Mouse (Mus musculus) bone marrow, adult 2 months (tissue): ENCODE measurements at regions not wholly inside any gene's neighbourhood (a gene's known extent, or its start where the extent isn't known, plus 50 kb on each side); places are given as distances from the start of the nearest gene placed in this dataset.

Experiments used
- H3K27ac ChIP-seq: fragments of 200-500 bp; 2 replicates; pipeline ENCODE4 v1.5.1; 2012; ENCODE audit warnings: low read depth, mild to moderate bottlenecking, control low read depth, inconsistent platforms, low read length; ENCODE audit not compliant: control insufficient read depth, poor library complexity, insufficient read depth
- H3K4me1 ChIP-seq: fragments of 200-500 bp; 2 replicates; pipeline ENCODE4 v1.6.1; 2011; ENCODE audit warnings: low read length; ENCODE audit not compliant: control insufficient read depth, insufficient read depth
- H3K4me3 ChIP-seq: fragments of 200-500 bp; replicated peaks from 2 replicates; pipeline ENCODE3; 2011; ENCODE audit warnings: mild to moderate bottlenecking, low read depth, low read length, control low read depth; ENCODE audit not compliant: control insufficient read depth
- CTCF ChIP-seq: fragments of 200-500 bp; IDR thresholded peaks from 2 replicates; pipeline ENCODE4 v1.5.1; 2011; ENCODE audit warnings: low read length, control low read depth; ENCODE audit not compliant: control insufficient read depth, insufficient read depth
- POLR2A ChIP-seq: fragments of 200-500 bp; IDR thresholded peaks from 2 replicates; pipeline ENCODE4 v1.6.1; 2011; ENCODE audit warnings: low read depth, mild to moderate bottlenecking, control low read depth, low read length, borderline replicate concordance; ENCODE audit not compliant: control insufficient read depth
- WGBS: fragments of 180-500 bp; shearing (Covaris S2); methylation state at CpG from one replicate; pipeline ENCODE4 v1.1.7; 2018; 5-methylcytosine and 5-hydroxymethylcytosine counted together

DNA sequence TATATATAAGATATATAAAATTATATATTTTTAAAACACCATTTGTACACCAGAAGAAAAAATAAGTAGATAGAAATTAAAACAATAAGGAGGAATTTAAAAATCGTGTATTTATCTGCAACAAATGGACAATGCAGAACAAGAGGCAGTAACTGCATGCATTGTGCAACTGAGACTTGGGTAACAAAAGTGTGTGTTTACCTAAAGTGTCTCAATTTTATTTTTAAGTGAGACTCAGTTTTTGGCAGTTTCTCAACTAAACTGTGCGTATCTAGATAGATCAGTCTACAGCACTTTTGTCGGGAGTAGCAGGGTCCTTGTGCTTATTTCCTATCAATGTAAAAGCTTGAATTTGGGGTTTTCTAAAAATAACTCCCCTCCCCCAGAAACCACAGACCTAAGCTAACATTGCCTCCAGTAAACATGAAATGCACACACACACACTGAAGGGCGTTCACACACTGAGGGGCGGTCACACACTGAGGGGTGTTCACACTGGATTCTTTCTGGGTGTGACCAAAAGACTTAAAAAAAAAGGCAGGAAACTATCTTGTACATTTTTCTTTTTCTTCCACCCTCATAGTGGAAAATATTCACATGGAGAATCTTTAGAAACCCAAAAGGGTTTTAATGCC, 185.7 kb upstream of the Atp2b1 start:
- Histone ChIP-seq H3K4me3 (no peak overlapping the region), H3K4me1 (no peaks in the 10 kb centered on the region; the same call in 1 of the 2 replicates)
- WGBS: 16% methylated on average over 5 of the region's 5 CpGs

GRCm38 (mm10) chr10:98733950-98734585, 180.1 kb upstream of the Atp2b1 start:
- 62% methylated on average over 7 of the region's 7 CpGs for WGBS
- H3K4me3 ChIP-seq: no peak overlapping the region
- TF ChIP-seq CTCF (no peak), POLR2A (no peak)
- no peaks in the 10 kb centered on the region for H3K4me1 ChIP-seq
- no peak overlapping the region for H3K27ac ChIP-seq

More for the DNA sequence above, 185.7 kb upstream of the Atp2b1 start:
- H3K27ac ChIP-seq: no peak overlapping the region
- TF ChIP-seq POLR2A: no peak
- no peak for TF ChIP-seq CTCF

- no peak overlapping the region for H3K27ac ChIP-seq
- WGBS: 61% methylated on average over 7 of the region's 7 CpGs
- no peak overlapping the region for H3K4me3 ChIP-seq
- TF ChIP-seq POLR2A: no peak
- TF ChIP-seq CTCF: no peak
- H3K4me1 ChIP-seq: no peaks in the 10 kb centered on the region; the same call in 1 of the 2 replicates
These were observed 173.6 kb upstream of the Atp2b1 start for GRCm38 (mm10) chr10:98740507-98741147.

GRCm38 (mm10) chr10:98741398-98741797, 172.8 kb upstream of the Atp2b1 start:
- 16% methylated on average over 5 of the region's 5 CpGs for WGBS
- no peak for TF ChIP-seq CTCF
- TF ChIP-seq POLR2A: no peak
- Histone ChIP-seq H3K4me3 (no peak overlapping the region), H3K27ac (no peak overlapping the region), H3K4me1 (no peaks in the 10 kb centered on the region; the same call in 1 of the 2 replicates)

DNA sequence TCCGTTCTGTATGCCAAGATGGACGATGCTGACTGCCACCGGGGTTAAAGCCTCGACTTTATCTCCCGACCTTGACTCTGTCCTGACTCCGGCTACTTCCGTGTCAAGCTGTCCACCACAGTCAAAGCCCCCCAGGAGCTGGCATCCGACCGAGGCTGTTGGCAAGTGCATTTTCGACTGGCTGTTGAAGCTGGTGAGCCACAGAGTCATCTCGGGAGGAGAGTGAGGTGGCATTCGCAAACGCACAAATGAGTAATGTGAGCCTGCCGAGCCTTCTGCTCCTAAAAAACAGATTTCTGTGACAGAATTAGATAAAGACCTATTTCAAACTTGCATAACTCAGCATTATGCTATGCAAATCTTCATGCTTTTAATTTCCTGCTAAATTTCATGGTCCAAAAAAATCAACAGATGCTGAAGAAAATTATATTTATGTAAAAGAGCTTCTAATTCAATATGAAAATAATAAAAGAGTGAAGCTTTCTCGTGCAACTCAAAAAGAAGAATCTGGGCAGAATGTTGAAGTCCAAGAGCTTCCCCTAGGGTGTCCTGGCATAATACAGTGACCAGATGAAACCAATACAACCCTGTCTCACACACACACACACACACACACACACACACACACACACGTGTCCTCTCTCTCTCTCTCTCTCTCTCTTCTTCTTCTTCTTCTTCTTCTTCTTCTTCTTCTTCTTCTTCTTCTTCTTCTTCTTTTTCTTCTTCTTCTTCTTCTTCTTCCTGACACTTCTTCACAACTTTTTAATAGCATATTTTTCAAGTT, 171.2 kb upstream of the Atp2b1 start:
- 79% methylated on average over 16 of the region's 16 CpGs for WGBS
- TF ChIP-seq POLR2A: no peak
- no peak for TF ChIP-seq CTCF
- H3K4me1 ChIP-seq: no peaks in the 10 kb centered on the region; the same call in 1 of the 2 replicates

DNA sequence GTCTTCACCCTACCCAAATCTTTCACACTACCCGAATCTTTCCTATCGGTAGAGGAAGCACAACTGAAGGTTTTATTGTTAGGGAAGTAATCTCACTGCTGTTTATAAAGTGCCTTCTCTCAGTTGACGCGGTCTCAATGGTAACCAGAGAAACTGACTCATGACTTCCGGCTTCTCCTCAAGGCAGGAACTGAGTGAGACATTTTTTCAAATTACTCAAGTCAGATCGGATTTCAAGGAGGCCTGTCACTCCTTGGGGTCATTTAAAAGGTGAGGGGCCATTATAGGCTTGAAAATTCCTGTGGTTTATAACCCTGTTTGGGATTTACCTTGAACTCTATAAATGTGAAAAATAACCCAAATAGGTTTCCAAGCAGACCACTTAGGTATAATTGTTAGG, 170.0 kb upstream of the Atp2b1 start:
- H3K4me3 ChIP-seq: no peak overlapping the region
- no peaks in the 10 kb centered on the region; the same call in 1 of the 2 replicates for H3K4me1 ChIP-seq
- TF ChIP-seq CTCF (no peak), POLR2A (no peak)
- H3K27ac ChIP-seq: no peak overlapping the region
- 4% methylated on average over 6 of the region's 6 CpGs for WGBS

More for the DNA sequence above, 171.2 kb upstream of the Atp2b1 start:
- Histone ChIP-seq H3K27ac (no peak overlapping the region), H3K4me3 (no peak overlapping the region)

GRCm38 (mm10) chr10:98744662-98745061, 169.5 kb upstream of the Atp2b1 start:
- Histone ChIP-seq H3K4me3 (no peak overlapping the region), H3K4me1 (no peaks in the 10 kb centered on the region; the same call in 1 of the 2 replicates), H3K27ac (no peak overlapping the region)
- WGBS: 59% methylated on average over 6 of the region's 6 CpGs
- TF ChIP-seq CTCF: no peak
- TF ChIP-seq POLR2A: no peak
